Mouse (Mus musculus): ENCODE measurements around the gene Emcn. TPM values are rescaled to one million over a fixed set of nuclear protein-coding genes. Genes with fewer than 3 reads are reported as not detected.
A peak's percentile ranks its signal among the peaks of the same experiment; 100 is the strongest.

Emcn gene
- total and polyA plus RNA-seq, 3 experiments, result not detected

DNA sequence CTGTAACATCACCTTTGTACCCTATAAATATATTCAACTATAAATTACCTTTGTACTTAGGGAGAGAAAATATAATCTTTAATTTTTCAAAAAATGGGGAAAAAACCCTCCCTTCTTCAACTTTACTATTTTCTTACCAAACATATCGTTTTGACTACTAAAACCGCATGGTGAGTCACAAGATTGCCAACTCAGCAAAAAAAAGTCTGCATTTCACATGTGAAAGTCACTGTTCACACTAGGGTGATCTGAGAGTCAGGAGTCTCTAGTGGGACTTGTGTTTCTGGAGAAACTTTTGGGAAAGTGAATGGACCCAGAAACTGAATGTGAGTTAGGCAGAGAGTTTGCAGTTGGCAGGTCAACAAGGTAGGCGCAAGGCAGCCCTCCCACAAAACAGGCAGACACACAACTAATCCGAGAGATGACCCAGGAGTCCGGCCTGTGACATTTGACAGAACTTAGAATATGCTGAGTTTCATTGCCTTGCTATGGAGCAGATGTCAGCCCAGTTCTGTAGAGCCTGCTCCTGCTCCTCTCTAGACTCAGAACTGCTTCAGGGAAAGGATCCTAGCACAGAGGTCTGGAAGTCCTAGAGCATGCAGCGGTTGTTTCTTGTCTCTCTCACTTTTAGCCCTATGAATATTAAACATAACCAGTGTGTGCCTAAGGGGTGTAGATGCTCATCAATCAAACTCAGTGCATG lies 26.4 kb downstream of the Emcn start:
- Histone ChIP-seq H3K27me3 (ENCODE audit: control insufficient read depth in 1 of 2, insufficient read depth in 2 of 2, low read length in 2 of 2) (no peaks in the 10 kb centered on the region), H3K27ac (ENCODE audit: control insufficient read depth, low read depth, low read length) (no peak overlapping the region), H3K4me1 (ENCODE audit: control insufficient read depth in 1 of 2, insufficient read depth in 2 of 2, low read length in 2 of 2) (no peaks in the 10 kb centered on the region), H3K79me2 (ENCODE audit: control insufficient read depth, insufficient read depth, low read length, poor library complexity) (no peaks in the 10 kb centered on the region), H3K9me3 (replicated peaks; ENCODE audit: insufficient read depth, low read length) (no peaks in the 10 kb centered on the region), H3K36me3 (ENCODE audit: control insufficient read depth in 1 of 2, insufficient read depth in 2 of 2, low read length in 2 of 2) (no peaks in the 10 kb centered on the region), H3K4me3 (ENCODE audit: control insufficient read depth in 1 of 2, insufficient read depth in 1 of 2, low read depth in 2 of 2, low read length in 2 of 2) (no peak overlapping the region), H3K9ac (ENCODE audit: control insufficient read depth, low read depth, low read length, poor library complexity, severe bottlenecking) (no peak overlapping the region)
- TF ChIP-seq ZNF384 (IDR thresholded peaks at IDR 0.05; ENCODE audit: low read depth, low read length) (no peak), KAT2A (conservative IDR thresholded peaks at IDR 0.05; ENCODE audit: low read depth, low read length) (no peak), ZMIZ1 (IDR thresholded peaks at IDR 0.05; ENCODE audit: low read depth, low read length) (no peak), POLR2AphosphoS5 (IDR thresholded peaks at IDR 0.05; ENCODE audit: borderline replicate concordance, low read depth, low read length) (no peak), ZKSCAN1 (IDR thresholded peaks at IDR 0.05; ENCODE audit: low read depth, low read length) (no peak), ELF1 (IDR thresholded peaks at IDR 0.05; ENCODE audit: low read depth, low read length) (no peak), MAFK (IDR thresholded peaks at IDR 0.05; ENCODE audit: borderline replicate concordance, low read depth, low read length) (peak; percentile 44; the same call in 1 of the 2 replicates)
- DNase-seq (ENCODE audit: low read depth, low spot score), result no peak

DNA sequence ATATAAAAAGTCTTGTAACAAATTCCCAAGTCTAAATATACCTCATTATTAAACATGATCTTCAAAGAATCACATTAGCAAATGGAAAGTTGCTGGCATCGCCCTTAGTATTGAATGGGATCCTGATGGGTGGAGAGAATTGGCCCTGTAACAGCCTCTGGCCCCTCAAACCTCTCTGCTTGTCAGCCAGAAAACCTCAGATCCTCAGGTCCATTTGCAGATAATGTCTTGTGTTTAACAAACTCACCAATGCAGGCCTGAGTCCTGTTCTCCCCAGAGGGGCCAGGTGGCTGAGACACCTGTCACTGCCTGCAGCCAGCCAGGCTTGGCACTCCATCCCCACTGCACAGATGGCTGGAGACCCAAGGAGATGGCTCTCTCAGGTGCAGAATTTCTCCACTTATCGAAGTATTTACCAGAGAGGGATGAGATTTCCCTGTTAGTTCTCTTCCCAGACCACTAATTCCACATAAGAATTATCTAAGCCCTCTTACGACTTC lies 27.0 kb downstream of the Emcn start:
- H3K27me3 ChIP-seq (ENCODE audit: control insufficient read depth in 1 of 2, insufficient read depth in 2 of 2, low read length in 2 of 2), result no peaks in the 10 kb centered on the region
- no peak for TF ChIP-seq TAL1 (IDR thresholded peaks at IDR 0.05; ENCODE audit: low read length)
- TF ChIP-seq E2F4 (IDR thresholded peaks at IDR 0.05; ENCODE audit: borderline replicate concordance, low read depth, low read length), result no peak
- TF ChIP-seq MAX (IDR thresholded peaks at IDR 0.05; ENCODE audit: low read length), result no peak
- TF ChIP-seq MAZ (IDR thresholded peaks at IDR 0.05; ENCODE audit: low read depth, low read length), result no peak
- TF ChIP-seq JUND (IDR thresholded peaks at IDR 0.05; ENCODE audit: low read depth, low read length), result no peak
- TF ChIP-seq NRF1 (IDR thresholded peaks at IDR 0.05; ENCODE audit: insufficient read depth, low read depth, low read length, poor library complexity, severe bottlenecking), result no peak
- no peak for TF ChIP-seq ZNF384 (IDR thresholded peaks at IDR 0.05; ENCODE audit: low read depth, low read length)
- no peak for TF ChIP-seq UBTF (IDR thresholded peaks at IDR 0.05; ENCODE audit: borderline replicate concordance, insufficient read depth, low read depth, low read length)
- no peak for TF ChIP-seq HCFC1 (IDR thresholded peaks at IDR 0.05; ENCODE audit: low read depth, low read length)
- no peak for TF ChIP-seq TBP (IDR thresholded peaks at IDR 0.05; ENCODE audit: low read depth, low read length)
- TF ChIP-seq EP300 (IDR thresholded peaks at IDR 0.05; ENCODE audit: low read depth in 1 of 2, low read length in 2 of 2), result no peak
- no peak for TF ChIP-seq BHLHE40 (IDR thresholded peaks at IDR 0.05; ENCODE audit: borderline replicate concordance, low read depth, low read length)
- H3K9ac ChIP-seq (ENCODE audit: control insufficient read depth, low read depth, low read length, poor library complexity, severe bottlenecking), result no peak overlapping the region
- H3K36me3 ChIP-seq (ENCODE audit: control insufficient read depth in 1 of 2, insufficient read depth in 2 of 2, low read length in 2 of 2), result no peaks in the 10 kb centered on the region
- no peak overlapping the region for H3K27ac ChIP-seq (ENCODE audit: control insufficient read depth, low read depth, low read length)
- H3K9me3 ChIP-seq (replicated peaks; ENCODE audit: insufficient read depth, low read length), result no peaks in the 10 kb centered on the region
- H3K4me1 ChIP-seq (ENCODE audit: control insufficient read depth in 1 of 2, insufficient read depth in 2 of 2, low read length in 2 of 2), result no peaks in the 10 kb centered on the region
- no peak overlapping the region for H3K4me3 ChIP-seq (ENCODE audit: control insufficient read depth in 1 of 2, insufficient read depth in 1 of 2, low read depth in 2 of 2, low read length in 2 of 2)
- no peaks in the 10 kb centered on the region for H3K79me2 ChIP-seq (ENCODE audit: control insufficient read depth, insufficient read depth, low read length, poor library complexity)
- DNase-seq (ENCODE audit: low read depth, low spot score), result no peak

All from MEL (cell line).